Mouse (Mus musculus): ENCODE measurements around the gene Prss40.

The Prss40 gene

GRCm38 (mm10) chr1:34560843-34561242, at the start of gene Prss40:
Gene Prss40, minus strand, starts transcription at chr1:34560943.
- DNase-seq (ENCODE audit: low spot score), result no peak

- DNase-seq (ENCODE audit: low spot score), result peak; percentile 24
Observed at GRCm38 (mm10) chr1:34602363-34602762, 41.6 kb upstream of the Prss40 start.

DNA sequence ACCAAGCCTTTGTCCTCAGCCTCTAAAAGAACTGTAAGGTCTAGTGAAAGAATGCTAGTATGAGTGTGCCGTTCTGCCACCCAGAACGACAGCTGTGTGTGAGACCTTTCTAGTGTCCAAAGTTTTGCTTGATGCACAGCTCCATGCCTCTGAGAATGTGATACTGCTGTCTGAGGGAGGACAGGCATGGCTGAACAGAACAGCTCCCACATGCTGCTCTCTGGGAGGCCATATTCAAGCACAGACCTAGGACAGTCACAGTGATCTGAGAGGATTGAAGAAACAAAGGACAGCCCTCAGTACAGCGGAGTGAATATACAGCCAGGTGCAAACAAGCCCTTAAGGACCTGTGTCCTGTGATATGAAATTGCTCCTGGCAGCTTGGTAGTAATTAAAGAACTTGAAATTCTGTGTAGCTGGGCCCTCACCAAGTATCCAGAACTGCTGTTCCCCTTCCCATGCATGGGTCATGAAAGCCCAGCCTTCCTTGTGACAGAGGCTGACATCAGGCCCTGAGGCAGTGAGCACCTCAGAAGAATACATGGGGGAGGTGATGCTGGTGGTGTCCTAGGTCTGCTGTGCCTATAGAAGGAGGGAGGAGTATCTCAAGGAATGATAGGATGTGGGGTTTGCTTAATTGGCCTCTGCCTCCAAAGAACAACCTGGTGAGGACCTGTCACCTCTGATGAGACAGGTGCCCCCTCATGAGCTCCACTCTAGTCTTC, 40.7 kb upstream of the Prss40 start:
- DNase-seq (ENCODE audit: low spot score), result no peak

- no peak for DNase-seq (ENCODE audit: low spot score)
Observed at GRCm38 (mm10) chr1:34600000-34600399, 39.3 kb upstream of the Prss40 start.

- no peak for DNase-seq (ENCODE audit: low spot score)
Observed at GRCm38 (mm10) chr1:34587298-34588096, 26.8 kb upstream of the Prss40 start.

- no peak for DNase-seq (ENCODE audit: low spot score)
Observed at GRCm38 (mm10) chr1:34584736-34585135, 24.0 kb upstream of the Prss40 start.

- peak; percentile 31 for DNase-seq (ENCODE audit: low spot score)
Observed at GRCm38 (mm10) chr1:34583821-34584263, 23.1 kb upstream of the Prss40 start.

DNA sequence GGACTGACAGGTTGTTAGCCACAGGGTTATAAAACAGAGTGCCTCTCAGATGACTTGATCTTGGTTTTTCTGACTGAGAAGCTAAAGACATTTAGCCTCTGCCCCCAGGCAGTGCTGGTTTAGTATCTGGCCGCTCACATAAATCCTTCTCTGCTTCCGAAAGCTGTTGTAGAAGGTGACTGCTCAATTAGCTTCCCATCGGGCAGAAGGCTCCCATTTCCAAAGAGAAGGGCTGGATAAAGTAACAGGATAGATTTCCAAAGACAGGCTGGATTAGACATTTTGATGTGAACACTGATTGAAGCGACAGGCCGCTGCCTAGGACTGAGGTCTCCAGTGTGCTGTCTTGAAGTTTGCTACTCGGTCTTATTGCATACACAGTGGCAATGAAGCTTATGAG, 21.5 kb upstream of the Prss40 start:
- no peak for DNase-seq (ENCODE audit: low spot score)

GRCm38 (mm10) chr1:34579782-34580356, 19.1 kb upstream of the Prss40 start:
- DNase-seq (ENCODE audit: low spot score), result peak; percentile 31

DNA sequence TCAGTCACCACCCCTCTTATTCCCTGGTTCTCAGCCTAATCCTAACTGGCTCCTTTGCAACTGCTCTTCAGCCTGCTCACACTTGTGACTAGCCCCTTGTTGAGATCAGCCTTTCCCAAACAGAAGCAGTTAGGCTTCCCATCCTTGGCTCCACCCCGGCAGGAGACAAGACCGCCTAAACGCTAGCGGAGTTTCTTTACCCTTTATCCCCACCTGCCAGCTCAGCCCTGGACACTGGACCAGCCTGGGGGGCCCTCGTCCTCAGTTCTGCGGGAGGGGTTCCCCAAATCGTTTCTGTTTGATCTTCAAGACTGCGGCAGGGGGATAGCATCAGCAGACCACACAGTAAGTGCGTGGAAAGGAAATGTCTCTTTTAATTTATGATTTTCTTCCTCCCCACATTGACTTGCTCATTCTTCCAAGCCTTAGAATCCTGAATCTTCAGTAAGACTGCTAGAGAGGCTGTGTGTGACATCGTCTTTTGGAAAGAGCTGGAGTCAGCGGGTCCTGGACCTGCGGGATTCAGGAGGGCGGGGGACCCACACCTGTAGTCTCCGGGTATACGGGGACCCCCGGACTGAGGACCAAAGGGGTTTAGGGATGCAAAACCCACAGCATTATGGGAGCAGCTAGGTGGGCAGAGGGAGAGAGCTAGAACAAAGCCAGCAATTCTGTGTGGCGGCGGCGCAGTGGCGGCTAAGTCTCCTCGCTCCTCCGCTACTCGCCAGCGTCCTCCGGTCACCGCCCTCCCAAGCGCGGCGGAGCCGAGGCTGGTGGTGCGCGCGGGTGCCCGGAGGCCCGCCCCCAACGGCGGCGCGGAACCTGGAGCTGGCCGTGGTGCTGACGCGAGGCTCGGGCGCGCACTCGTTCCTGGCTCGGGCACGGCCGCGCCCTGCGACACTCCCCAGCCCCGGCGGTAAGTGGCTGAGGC, 18.4 kb upstream of the Prss40 start, which contains the start of gene Amer3:
Gene Amer3 (plus strand): TSS at position 807 of the 931 bp plus-strand sequence.
- DNase-seq (ENCODE audit: low spot score), result peak; percentile 68

DNA sequence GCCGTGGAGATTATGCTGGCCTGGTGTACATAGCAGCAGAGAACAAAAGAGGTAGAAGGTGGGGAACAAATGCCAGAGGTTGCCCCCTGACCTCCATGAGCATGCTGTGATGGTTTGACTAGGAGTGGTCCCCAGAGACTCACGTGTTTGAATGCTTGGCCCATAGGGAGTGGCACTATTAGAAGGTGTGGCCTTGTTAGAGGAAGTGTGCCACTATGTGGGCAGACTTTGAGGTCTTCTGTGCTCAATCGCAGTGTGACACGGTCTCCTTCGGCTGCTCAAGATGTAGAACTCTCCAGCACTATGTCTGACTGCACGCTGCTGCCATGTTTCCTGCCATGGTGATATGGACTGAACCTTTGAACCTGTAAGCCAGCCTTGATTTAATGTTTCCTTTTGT, 12.5 kb upstream of the Prss40 start:
- DNase-seq (ENCODE audit: low spot score), result no peak

DNA sequence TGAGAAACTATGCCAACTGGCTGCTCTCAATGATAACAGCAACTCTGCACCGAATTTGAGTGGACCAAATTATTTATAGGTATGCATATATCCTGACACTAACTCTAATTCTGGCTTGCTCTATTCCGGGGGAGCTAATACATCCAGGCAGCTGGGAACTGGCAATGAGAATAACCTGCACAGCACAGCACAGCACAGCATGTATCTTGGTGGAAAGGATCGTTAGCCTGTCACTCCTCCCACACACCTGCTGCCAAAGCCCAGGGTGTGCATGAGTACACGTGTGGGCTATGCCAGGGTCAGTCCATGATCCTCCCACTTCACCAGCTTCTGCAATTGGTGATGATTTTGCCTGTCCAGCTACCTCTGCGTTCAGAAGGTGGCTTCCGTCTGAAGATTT, 10.7 kb upstream of the Prss40 start:
- DNase-seq (ENCODE audit: low spot score), result peak; percentile 41

- no peak for DNase-seq (ENCODE audit: low spot score)
Observed at GRCm38 (mm10) chr1:34569876-34570275, 9.1 kb upstream of the Prss40 start.

- no peak for DNase-seq (ENCODE audit: low spot score)
Observed at GRCm38 (mm10) chr1:34568120-34568519, 7.4 kb upstream of the Prss40 start.

DNA sequence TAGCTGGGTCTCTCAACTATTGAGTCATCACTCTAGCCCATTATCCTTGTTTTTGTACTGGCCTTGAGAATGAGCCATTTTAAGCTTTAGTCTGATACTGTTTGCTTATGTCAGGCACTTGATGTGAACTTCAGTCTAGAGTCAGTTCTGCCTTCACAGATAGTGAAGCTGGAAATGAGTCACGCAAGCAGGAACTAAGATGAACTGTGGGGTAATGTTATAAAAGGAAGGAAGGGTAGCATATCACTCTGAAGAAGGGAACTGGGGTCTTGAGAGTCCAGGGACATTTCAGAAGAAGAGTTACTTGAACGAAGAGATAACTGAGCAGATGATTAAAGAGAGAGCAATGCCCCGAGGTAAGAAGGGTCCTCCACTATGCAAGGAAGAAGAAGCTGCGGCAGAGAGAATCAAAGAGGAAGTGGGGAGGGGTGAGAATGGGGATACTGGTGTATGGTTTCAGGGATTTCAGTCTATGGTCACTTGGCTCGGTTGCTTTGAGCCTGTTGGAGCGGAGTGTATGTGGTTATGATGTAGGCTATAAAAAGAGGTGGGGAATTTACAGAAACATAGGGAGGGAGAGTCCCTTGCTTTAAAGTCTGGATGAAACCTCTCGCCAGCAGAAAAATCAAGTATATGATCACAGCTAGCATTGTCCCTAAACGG, 3.8 kb upstream of the Prss40 start:
- no peak for DNase-seq (ENCODE audit: low spot score)

GRCm38 (mm10) chr1:34554275-34554674, 6.5 kb downstream of the Prss40 start:
- DNase-seq (ENCODE audit: low spot score), result no peak

DNA sequence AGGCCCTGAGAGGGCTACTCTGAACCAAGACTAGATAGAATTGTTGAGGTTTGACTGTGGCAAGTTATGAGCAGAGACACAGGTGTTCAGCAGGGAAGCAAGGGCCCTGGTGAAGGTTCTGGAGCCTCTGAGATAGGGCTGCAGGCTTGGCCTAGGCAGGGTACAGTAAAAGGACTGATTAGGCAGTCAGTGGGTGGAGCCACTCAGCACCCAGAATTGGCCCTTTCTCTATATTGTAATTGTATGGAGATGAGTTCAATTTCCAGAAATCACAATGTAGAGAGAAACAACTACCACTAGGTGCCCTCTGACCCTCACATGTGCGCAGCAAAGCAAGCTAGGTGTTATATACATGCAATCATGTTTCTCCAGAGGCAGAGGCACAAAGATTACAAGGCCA, 7.1 kb downstream of the Prss40 start:
- no peak for DNase-seq (ENCODE audit: low spot score)

DNA sequence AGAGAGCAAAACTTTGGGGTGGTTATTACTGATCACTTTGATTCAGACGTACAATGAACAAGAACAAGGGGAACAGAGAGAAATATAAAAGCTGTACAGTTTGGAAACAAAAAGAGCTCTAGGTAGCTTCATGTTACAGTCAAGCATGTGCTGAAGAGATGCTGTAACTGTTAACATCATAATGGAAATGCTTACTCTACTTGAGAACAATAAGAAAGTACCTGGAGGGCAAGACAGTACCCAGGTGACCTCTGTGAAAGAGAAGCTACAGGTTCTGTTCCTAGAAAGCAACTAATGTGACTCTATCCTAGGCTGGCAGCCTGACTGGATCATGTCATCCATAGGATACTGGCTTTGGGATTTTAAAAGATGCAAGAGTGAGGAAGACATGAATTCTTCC, 13.7 kb downstream of the Prss40 start:
- no peak for DNase-seq (ENCODE audit: low spot score)

GRCm38 (mm10) chr1:34536767-34537485, 23.8 kb downstream of the Prss40 start:
- no peak for DNase-seq (ENCODE audit: low spot score)

- DNase-seq (ENCODE audit: low spot score), result no peak
Observed at GRCm38 (mm10) chr1:34536291-34536766, 24.4 kb downstream of the Prss40 start.
